Mouse (Mus musculus) megakaryocyte, embryonic 14.5 days (primary cell): ENCODE results near the gene Ccdc63. TPM values are rescaled to one million over a fixed set of nuclear protein-coding genes. Genes with fewer than 3 reads are reported as not detected.

Experiments used
- H3K27me3 ChIP-seq: replicated peaks from 2 replicates; pipeline ENCODE3; 2012; ENCODE audit warnings: inconsistent platforms
- H3K36me3 ChIP-seq: replicated peaks from 2 replicates; pipeline ENCODE3; 2012; ENCODE audit warnings: low read length, inconsistent platforms, mixed read lengths
- H3K4me1 ChIP-seq: 2 replicates; pipeline ENCODE4 v1.6.1; 2012; ENCODE audit warnings: inconsistent platforms
- H3K4me3 ChIP-seq: replicated peaks from 2 replicates; pipeline ENCODE3; 2012; ENCODE audit warnings: moderate library complexity, mild to moderate bottlenecking, inconsistent platforms
- H3K9me3 ChIP-seq: 2 replicates; pipeline ENCODE4 v1.6.1; 2012; ENCODE audit warnings: inconsistent platforms
- FLI1 ChIP-seq: IDR thresholded peaks from 2 replicates; pipeline ENCODE4 v1.6.1; 2012; ENCODE audit warnings: low read length, inconsistent platforms, mixed read lengths
- GATA1 ChIP-seq: IDR thresholded peaks from 3 replicates; pipeline ENCODE4 v1.6.1; 2012; ENCODE audit warnings: mixed read lengths, low read length, inconsistent platforms, borderline replicate concordance
- polyA plus RNA-seq: library from polyadenylated mRNA; stranded (reverse); fragments of >175 nt; gene quantifications from 2 replicates; pipeline ENCODE4 v1.2.3, GENCODE M21; 2012; ENCODE audit warnings: low replicate concordance; ENCODE audit not compliant: insufficient read depth

The Ccdc63 gene
- polyA plus RNA-seq, 1 experiment: not detected

GRCm38 (mm10) chr5:122129068-122129655, 11.5 kb downstream of the Ccdc63 start:
- H3K36me3 ChIP-seq: no peaks in the 10 kb centered on the region
- peaks cover 36% of the 10 kb centered on the region for H3K4me1 ChIP-seq
- H3K27me3 ChIP-seq: peaks cover 28% of the 10 kb centered on the region
- TF ChIP-seq FLI1 (no peak), GATA1 (no peak)
- peaks cover 4% of the 10 kb centered on the region for H3K9me3 ChIP-seq
- H3K4me3 ChIP-seq: no peak overlapping the region

DNA sequence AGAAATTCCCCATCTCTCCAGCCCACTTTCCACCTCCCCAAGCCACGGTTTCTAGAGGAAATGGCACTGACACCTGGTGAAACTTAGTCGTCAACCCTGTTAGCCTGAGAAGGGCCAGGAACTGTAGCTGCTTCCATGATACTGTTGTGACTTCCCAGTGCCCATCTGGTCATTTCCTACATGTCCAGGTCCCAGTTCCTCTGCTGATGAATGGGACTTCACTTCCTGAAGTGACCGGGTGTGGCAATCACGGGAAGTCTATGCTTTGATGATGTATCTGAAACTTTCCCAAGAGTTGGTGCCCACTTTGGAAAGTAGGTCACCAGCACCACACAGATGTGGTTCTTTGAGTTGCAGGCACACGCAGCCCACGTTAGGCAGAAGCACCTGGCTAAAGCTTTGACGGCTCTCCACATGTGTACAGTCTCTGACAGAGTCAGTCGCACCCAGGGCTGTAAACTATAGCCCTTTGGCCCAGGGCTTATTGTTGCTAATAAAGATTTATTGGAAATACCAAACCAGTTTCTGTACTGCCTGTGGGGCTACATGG, 15.3 kb downstream of the Ccdc63 start:
- peaks cover 15% of the 10 kb centered on the region for H3K4me1 ChIP-seq
- H3K36me3 ChIP-seq: no peaks in the 10 kb centered on the region
- peaks cover 46% of the 10 kb centered on the region for H3K27me3 ChIP-seq
- TF ChIP-seq FLI1 (no peak), GATA1 (no peak)
- H3K9me3 ChIP-seq: peaks cover 4% of the 10 kb centered on the region
- H3K4me3 ChIP-seq: no peak overlapping the region

- no peak for TF ChIP-seq FLI1
- no peak for TF ChIP-seq GATA1
- Histone ChIP-seq H3K4me3 (no peak overlapping the region), H3K36me3 (no peaks in the 10 kb centered on the region), H3K4me1 (peaks cover 6% of the 10 kb centered on the region; the same call in 1 of the 2 replicates), H3K9me3 (peaks cover 8% of the 10 kb centered on the region), H3K27me3 (peaks cover 34% of the 10 kb centered on the region)
These were observed 24.4 kb downstream of the Ccdc63 start for GRCm38 (mm10) chr5:122116243-122116642.

DNA sequence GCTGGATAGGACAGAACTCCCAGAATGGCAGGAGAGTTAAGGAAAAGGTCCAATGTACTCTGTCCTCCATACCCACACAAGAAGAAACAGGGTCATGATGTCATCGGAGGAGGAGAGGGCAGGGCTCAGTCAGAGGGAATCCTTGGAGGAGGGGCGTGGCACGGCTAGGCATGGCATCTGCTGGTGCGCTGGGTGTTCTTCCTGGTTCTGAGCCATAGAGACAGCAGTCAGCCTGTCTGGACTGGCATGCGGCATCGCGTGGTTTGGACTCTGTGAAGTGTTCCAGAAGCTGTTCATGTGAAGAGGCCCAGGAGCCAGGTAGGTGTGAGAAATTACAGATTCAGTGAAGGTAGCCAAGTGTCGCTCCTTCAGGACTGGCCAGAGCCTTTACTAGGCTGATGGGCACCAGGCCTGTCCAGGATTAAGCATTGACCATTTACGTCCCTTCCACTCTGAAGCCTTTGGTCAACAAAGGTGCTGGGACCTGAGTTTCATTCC, 25.3 kb downstream of the Ccdc63 start:
- H3K27me3 ChIP-seq: peaks cover 35% of the 10 kb centered on the region
- H3K36me3 ChIP-seq: no peaks in the 10 kb centered on the region
- TF ChIP-seq GATA1 (no peak), FLI1 (no peak)
- peaks cover 4% of the 10 kb centered on the region; the same call in 1 of the 2 replicates for H3K4me1 ChIP-seq
- H3K9me3 ChIP-seq: peaks cover 8% of the 10 kb centered on the region
- H3K4me3 ChIP-seq: no peak overlapping the region

DNA sequence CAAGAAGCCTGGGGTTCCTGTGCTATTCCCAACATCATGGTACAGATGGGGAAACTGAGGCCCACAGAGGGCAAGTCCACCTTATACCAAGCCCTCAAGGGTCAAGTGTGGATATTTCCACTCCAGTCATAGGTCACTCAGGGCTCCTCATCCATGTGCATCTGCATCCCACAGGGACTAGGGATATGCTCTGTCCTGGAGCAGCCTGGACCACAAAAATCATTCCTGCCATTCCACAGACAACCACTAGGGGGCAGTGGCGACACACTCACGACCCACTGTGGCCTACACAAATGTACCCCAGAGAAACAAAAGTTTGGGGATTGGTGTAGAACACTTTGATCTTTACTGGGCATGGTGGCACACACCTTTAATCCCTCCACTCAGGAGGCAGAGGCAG, 26.4 kb downstream of the Ccdc63 start:
- Histone ChIP-seq H3K9me3 (peaks cover 8% of the 10 kb centered on the region), H3K4me1 (peaks cover 14% of the 10 kb centered on the region), H3K36me3 (no peaks in the 10 kb centered on the region), H3K4me3 (no peak overlapping the region), H3K27me3 (peaks cover 37% of the 10 kb centered on the region)
- no peak for TF ChIP-seq FLI1

DNA sequence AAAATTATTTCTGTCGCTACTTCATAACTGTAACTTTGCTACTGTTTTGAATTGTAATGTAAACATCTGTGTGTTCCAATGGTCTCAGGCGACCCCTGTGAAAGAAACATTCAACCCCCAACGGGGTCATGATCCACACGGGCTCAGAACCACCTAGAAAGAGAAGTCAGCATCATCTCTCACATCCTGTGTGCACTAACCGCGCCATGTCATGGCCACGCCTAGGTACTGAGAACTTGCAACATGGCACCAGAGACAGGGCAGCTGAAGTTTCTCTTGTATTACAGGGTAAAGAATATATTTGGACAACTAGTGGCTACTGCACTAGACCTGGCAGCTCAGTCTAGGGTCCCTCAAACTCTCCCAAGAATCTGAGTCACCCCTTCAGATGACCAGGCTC, 27.2 kb downstream of the Ccdc63 start:
- H3K4me1 ChIP-seq: peaks cover 17% of the 10 kb centered on the region
- no peak overlapping the region for H3K4me3 ChIP-seq
- TF ChIP-seq FLI1 (no peak), GATA1 (no peak)

DNA sequence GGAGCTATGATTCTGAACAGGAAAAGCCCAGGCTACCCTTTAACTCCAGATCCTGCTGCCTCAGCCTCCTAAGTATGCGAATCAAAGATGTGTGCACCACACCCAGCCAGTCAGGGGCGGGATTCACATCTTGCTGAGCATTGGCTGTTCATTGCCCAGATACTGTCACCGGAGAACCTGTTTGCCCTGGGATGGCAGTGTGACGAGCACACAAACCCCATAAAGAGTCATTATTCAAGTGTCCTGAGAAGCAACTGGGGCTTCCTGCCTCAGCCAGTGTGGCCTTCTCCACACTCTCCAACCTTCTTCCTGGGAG, 28.7 kb downstream of the Ccdc63 start:
- H3K4me1 ChIP-seq: peaks cover 27% of the 10 kb centered on the region
- peaks cover 46% of the 10 kb centered on the region for H3K27me3 ChIP-seq
- peaks cover 8% of the 10 kb centered on the region for H3K9me3 ChIP-seq
- H3K36me3 ChIP-seq: no peaks in the 10 kb centered on the region
- TF ChIP-seq GATA1: no peak
- no peak for TF ChIP-seq FLI1
- no peak overlapping the region for H3K4me3 ChIP-seq

More for the DNA sequence above, 27.2 kb downstream of the Ccdc63 start:
- Histone ChIP-seq H3K36me3 (no peaks in the 10 kb centered on the region), H3K27me3 (peaks cover 39% of the 10 kb centered on the region), H3K9me3 (peaks cover 8% of the 10 kb centered on the region)

DNA sequence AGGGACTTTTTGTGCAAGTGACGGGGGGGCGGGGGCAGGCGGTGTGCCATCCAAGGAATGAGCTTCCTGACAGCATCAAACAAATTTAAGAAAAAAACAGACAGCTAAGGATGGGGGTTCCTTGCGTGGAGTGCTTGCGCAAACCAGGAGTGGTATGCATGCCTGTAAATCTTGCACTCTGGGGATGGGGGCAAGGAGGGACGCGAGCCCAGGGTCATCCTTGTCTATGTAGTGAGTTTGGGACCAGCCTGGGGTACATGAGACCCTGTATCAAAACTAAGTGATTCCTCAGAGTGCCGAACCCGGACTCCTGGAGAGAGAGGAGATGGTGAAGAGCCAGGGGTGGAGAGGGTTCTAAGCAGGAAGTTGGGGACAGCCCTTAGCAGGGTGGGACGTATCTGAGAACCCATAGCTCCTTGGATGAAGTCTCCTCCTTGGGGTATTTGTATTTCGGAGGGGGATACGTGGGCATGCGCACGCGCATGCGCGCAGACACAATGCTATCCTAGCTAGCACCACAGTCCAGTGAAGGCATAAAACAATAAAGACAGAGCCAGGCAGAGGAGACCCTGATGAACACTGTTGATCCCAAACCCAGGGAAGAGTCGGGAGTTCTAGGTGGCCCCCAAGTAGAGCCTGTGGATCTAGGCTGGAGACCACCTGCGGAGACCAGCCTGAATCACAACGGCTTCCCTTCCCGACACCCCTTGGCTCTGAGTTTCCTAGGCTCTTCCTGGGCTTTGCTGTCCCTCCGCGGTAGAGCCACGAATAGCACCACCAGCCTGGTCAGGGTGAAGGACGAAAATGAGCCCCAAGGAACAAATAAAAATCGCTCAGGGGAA, 29.3 kb downstream of the Ccdc63 start:
- TF ChIP-seq GATA1 (no peak), FLI1 (no peak)
- no peak overlapping the region for H3K4me3 ChIP-seq
- H3K36me3 ChIP-seq: no peaks in the 10 kb centered on the region
- H3K4me1 ChIP-seq: peaks cover 27% of the 10 kb centered on the region
- peaks cover 4% of the 10 kb centered on the region for H3K9me3 ChIP-seq
- H3K27me3 ChIP-seq: peaks cover 52% of the 10 kb centered on the region

- Histone ChIP-seq H3K9me3 (no peaks in the 10 kb centered on the region), H3K4me3 (no peak overlapping the region), H3K27me3 (peaks cover 56% of the 10 kb centered on the region), H3K4me1 (peaks cover 27% of the 10 kb centered on the region), H3K36me3 (no peaks in the 10 kb centered on the region)
- TF ChIP-seq FLI1 (no peak), GATA1 (no peak)
These were observed 30.0 kb downstream of the Ccdc63 start for GRCm38 (mm10) chr5:122110625-122111024.

DNA sequence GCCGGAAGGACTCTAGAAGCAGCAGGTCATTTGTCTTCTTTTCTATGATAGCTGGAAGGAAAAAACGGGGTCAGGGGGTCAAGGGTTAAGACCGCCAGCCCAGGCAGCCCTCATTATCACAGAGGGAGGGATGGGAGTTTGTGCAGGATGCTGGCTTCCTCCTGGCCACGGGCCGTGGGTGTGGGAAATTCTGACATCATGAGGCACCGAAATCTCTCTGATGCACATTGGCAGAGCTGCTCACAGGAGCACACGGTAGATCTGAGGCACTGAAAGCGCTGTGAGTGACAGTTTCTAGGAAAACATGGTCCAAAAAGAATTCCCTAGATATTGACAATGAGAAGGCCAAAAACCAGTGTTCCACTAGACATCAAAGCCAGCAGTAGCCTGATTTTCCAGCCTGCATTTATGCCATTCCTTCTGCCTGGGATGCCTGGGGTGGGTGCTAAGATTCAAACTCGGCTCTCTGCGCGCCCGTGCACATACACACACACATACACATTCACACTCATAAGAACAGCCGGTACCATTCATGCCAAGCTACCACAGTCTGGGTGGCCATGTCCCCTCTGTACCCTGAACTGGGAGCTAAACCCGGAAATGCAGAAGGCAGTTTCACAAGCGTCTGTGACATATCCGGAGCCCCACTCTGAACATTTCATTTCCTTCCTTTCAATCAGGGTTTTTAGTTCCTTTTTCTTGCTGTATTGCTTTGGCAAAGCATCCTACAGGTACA, 31.1 kb downstream of the Ccdc63 start:
- Histone ChIP-seq H3K36me3 (no peaks in the 10 kb centered on the region), H3K27me3 (peaks cover 62% of the 10 kb centered on the region), H3K4me3 (peak overlapping the region; percentile 33), H3K9me3 (no peaks in the 10 kb centered on the region), H3K4me1 (peaks cover 27% of the 10 kb centered on the region)
- TF ChIP-seq GATA1 (no peak), FLI1 (no peak)
